Mouse (Mus musculus): ENCODE data around the gene Cd276. TPM values are rescaled to one million over a fixed set of nuclear protein-coding genes. Genes with fewer than 3 reads are reported as not detected.

Cd276 gene
- polyA plus RNA-seq, 1 experiment = 9.3 TPM

- Histone ChIP-seq H3K4me1 (ENCODE audit: control insufficient read depth, insufficient read depth, low read length) (no peaks in the 10 kb centered on the region), H3K4me3 (ENCODE audit: insufficient read depth, low read length) (no peak overlapping the region), H3K27ac (ENCODE audit: insufficient read depth, low read depth, low read length) (no peak overlapping the region)
- TF ChIP-seq CTCF (IDR thresholded peaks at IDR 0.05; ENCODE audit: low read depth, low read length) = no peak
- no peak for TF ChIP-seq POLR2A (IDR thresholded peaks at IDR 0.05; ENCODE audit: borderline replicate concordance, low read depth, low read length)
These were observed 64.8 kb downstream of the Cd276 start for GRCm38 (mm10) chr9:58490391-58490790.

GRCm38 (mm10) chr9:58489865-58490165, 65.4 kb downstream of the Cd276 start:
- H3K4me3 ChIP-seq (ENCODE audit: insufficient read depth, low read length) = no peak overlapping the region
- no peak overlapping the region for H3K27ac ChIP-seq (ENCODE audit: insufficient read depth, low read depth, low read length)
- TF ChIP-seq POLR2A (IDR thresholded peaks at IDR 0.05; ENCODE audit: borderline replicate concordance, low read depth, low read length) (no peak), CTCF (IDR thresholded peaks at IDR 0.05; ENCODE audit: low read depth, low read length) (no peak)
- H3K4me1 ChIP-seq (ENCODE audit: control insufficient read depth, insufficient read depth, low read length) = no peaks in the 10 kb centered on the region

- TF ChIP-seq POLR2A (IDR thresholded peaks at IDR 0.05; ENCODE audit: borderline replicate concordance, low read depth, low read length) (no peak), CTCF (IDR thresholded peaks at IDR 0.05; ENCODE audit: low read depth, low read length) (no peak)
- no peak overlapping the region for H3K4me3 ChIP-seq (ENCODE audit: insufficient read depth, low read length)
- H3K4me1 ChIP-seq (ENCODE audit: control insufficient read depth, insufficient read depth, low read length) = no peaks in the 10 kb centered on the region
- no peak overlapping the region for H3K27ac ChIP-seq (ENCODE audit: insufficient read depth, low read depth, low read length)
These were observed 65.9 kb downstream of the Cd276 start for GRCm38 (mm10) chr9:58489133-58489864.

- no peaks in the 10 kb centered on the region for H3K4me1 ChIP-seq (ENCODE audit: control insufficient read depth, insufficient read depth, low read length)
- peak within 1 kb of the TSS; percentile 50 for H3K4me3 ChIP-seq (ENCODE audit: insufficient read depth, low read length)
- TF ChIP-seq POLR2A (IDR thresholded peaks at IDR 0.05; ENCODE audit: borderline replicate concordance, low read depth, low read length) (no peak), CTCF (IDR thresholded peaks at IDR 0.05; ENCODE audit: low read depth, low read length) (no peak)
- no peak within 1 kb of the TSS for H3K27ac ChIP-seq (ENCODE audit: insufficient read depth, low read depth, low read length)
These were observed 67.1 kb downstream of the Cd276 start, which contains the start of gene Insyn1 for GRCm38 (mm10) chr9:58487851-58488801. Gene Insyn1, plus strand, starts transcription at chr9:58488603.

GRCm38 (mm10) chr9:58487076-58487475, 68.2 kb downstream of the Cd276 start:
- H3K27ac ChIP-seq (ENCODE audit: insufficient read depth, low read depth, low read length) = no peak overlapping the region
- no peak for TF ChIP-seq CTCF (IDR thresholded peaks at IDR 0.05; ENCODE audit: low read depth, low read length)
- no peak for TF ChIP-seq POLR2A (IDR thresholded peaks at IDR 0.05; ENCODE audit: borderline replicate concordance, low read depth, low read length)
- H3K4me1 ChIP-seq (ENCODE audit: control insufficient read depth, insufficient read depth, low read length) = no peaks in the 10 kb centered on the region
- H3K4me3 ChIP-seq (ENCODE audit: insufficient read depth, low read length) = no peak overlapping the region

Other genes with a start within 250 kb of the Cd276 start
- gene Loxl1, start 242.3 kb downstream of the Cd276 start, polyA plus RNA-seq (2012; ENCODE audit: insufficient read depth, insufficient read length, missing spikeins) = 1.5 and 1.8 TPM in 2 replicates
- gene Tbc1d21, start 185.0 kb downstream of the Cd276 start, polyA plus RNA-seq (2012; ENCODE audit: insufficient read depth, insufficient read length, missing spikeins) = not detected in 2 replicates
- gene Insyn1, start 66.8 kb downstream of the Cd276 start, polyA plus RNA-seq (2012; ENCODE audit: insufficient read depth, insufficient read length, missing spikeins) = not detected in 2 replicates
- gene Nptn, start 26.8 kb upstream of the Cd276 start, polyA plus RNA-seq (2012; ENCODE audit: insufficient read depth, insufficient read length, missing spikeins) = 570 and 586 TPM in 2 replicates
- not detected in 2 replicates for gene Rec114, start 188.5 kb upstream of the Cd276 start, polyA plus RNA-seq (2012; ENCODE audit: insufficient read depth, insufficient read length, missing spikeins)